Mouse (Mus musculus) erythroid progenitor cell, adult 5-6 weeks (primary cell): Measurements from ENCODE around the gene Mtmr11. TPM values are rescaled to one million over a fixed set of nuclear protein-coding genes. Genes with fewer than 3 reads are reported as not detected.
A peak's percentile ranks its signal among the peaks of the same experiment; 100 is the strongest.
"Not testable (repeated sequence)": the region's sequence is repeated elsewhere in the genome, so short reads cannot be mapped to it uniquely, and the experiment has no call there.

ENCODE experiments used
- ATAC-seq: replicated peaks from 2 replicates; pipeline ENCODE4 v1.8.0; 2016; ENCODE audit warnings: moderate number of reproducible peaks, mild to moderate bottlenecking, moderate TSS enrichment, inconsistent platforms; ENCODE audit not compliant: poor library complexity, low FRiP score, severe bottlenecking
- total RNA-seq, 2 experiments: library from RNA; stranded (forward) in 1 of 2; stranded (reverse) in 1 of 2; fragments of 150-400 nt in 1 of 2; fragments of 186-747, 209-891 nt in 1 of 2; gene quantifications; 2 replicates each; pipeline versions ENCODE4 v1.2.3 to v1.2.4; 2015 to 2017; ENCODE audit warnings: low replicate concordance in 2 of 2

Mtmr11 gene
- total RNA-seq, 2 experiments from 2014 or later: not detected

DNA sequence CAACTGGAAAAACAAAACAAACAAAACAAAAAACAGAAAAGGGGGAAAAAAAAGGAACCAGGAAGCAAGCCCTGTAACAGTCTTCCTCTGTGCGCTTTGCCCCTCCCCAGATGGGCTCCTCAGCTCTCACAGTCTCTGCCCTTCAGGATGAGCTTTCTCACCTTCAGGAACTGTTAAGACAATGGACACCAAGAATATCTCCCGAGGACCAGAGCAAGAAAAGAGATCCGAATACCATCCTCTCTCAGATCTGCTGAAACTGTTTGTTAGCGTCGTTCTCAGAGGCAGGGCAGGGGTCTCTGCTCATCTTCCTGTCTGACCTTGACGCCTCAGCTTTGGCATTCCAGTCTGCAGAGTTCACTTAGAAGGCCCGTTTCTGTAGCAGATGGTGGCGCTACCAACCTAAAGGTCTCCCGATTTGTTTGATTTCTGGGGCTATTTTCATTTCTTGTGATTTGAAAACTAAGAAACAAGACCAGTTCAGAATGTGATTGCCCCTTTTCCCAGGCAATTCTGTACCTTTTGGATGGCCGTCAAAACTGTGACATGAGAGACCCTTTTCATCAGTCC lies 9.3 kb downstream of the Mtmr11 start:
- ATAC-seq: no peak

DNA sequence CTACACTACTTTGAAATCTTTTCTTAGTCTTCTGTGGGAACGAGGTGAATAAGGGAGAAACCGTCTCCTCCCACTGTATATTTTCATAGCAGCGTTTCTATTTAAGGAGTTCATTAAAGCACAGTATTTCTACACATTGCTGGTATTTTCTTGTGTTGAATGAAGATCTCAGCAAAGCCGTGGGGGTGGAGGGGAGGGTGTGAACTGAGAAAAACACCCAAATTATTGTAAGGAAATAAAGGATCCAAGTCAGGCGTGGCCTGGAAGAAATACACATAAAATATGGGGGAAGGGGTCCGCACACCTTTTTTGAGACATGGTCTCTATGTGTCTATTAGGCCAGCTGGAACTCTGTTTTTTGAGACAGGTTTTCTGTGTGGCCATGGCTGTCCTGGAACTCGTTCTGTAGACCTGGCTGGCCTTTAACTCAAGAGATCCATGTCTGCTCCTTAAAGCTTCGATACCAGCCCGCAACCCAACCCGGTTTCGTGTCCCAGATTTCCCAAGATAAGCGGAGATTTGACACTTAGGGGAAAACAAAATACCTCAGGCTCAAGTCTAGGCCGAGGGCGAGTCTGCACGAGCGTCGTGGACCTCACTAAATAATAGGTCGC lies 9.9 kb downstream of the Mtmr11 start:
- ATAC-seq: no peak

DNA sequence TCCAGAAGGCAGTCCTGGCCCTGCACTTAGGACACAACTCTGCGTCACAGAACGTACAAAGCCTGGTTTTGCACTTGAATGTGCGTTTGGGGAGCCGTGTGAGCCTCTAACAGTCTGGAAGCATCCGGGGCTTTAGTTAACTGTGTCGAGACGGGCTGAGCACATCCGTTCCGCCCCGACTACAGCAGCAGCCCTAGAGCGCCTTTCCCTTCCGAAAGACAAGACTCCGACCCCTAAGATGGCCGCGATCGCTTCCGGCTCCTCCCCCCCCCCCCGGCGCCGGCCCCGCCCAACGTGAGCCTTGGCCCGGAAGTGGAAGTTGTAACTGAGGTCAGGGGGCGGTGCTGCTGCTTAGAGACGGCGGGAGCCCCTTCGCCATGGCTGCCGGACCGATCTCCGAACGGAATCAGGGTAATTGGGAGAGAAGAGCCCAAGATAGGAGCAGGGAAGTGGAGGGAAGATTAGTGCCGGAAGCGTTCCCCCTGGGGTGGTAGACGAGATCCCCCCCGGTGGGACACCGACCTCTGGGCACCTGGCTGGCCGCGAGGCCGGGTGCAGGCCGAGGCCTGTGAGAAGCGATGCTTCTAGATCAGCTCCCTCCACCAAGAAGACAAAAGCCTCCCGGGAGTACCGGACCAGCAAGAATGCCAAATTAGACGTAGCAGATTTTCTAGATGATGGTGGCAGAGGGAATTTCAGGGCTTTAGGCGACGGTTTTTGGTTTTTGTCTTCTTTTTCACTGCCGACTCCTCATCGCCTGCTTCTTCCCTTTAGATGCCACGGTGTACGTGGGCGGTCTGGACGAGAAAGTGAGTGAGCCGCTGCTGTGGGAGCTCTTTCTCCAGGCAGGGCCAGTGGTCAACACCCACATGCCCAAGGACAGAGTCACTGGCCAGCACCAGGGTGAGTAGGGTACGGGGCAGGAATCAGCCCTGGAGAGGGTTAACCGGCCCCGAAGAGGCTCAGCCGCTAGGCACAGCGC lies 10.7 kb downstream of the Mtmr11 start, which contains the start of gene Sf3b4:
Gene Sf3b4 (plus strand): TSS at position 136 of the 982 bp plus-strand sequence.
- ATAC-seq: peak; percentile 96

DNA sequence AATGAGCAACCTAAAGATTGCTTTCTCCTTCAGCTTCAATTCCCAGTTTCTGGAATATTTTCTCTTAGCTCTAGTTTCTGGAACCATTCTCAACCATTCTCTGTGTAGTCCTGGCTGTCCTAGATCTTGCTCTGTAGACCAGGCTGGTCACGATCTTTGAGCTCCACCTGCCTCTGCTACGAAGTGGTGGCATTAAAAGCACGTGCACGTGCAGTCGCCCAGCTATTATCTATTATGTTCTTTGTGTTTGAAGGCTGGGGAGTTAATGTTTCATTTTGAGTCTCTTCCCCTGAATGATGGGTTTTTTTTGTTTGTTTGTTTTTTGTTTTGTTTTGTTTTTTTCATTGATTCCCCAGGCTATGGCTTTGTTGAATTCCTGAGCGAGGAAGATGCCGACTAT lies 11.4 kb downstream of the Mtmr11 start:
- no peak for ATAC-seq

DNA sequence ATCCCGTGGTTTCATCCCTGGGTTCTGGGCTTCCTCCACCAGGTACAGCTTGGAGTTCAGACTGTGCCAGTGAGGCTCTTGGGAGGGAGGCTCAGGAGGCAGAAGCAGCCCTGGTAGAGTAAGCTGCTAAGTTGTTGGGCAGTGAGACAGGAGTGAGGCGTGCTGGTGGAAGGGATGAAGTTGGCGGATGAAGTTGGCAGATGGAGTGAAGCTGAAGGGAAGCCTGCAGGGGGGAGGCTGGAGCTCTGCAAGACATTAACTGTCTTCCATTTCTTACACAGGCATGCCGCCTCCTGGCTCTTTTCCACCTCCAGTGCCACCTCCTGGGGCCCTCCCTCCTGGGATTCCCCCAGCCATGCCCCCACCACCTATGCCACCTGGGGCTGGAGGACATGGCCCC lies 12.2 kb downstream of the Mtmr11 start:
- ATAC-seq: not testable (repeated sequence)

DNA sequence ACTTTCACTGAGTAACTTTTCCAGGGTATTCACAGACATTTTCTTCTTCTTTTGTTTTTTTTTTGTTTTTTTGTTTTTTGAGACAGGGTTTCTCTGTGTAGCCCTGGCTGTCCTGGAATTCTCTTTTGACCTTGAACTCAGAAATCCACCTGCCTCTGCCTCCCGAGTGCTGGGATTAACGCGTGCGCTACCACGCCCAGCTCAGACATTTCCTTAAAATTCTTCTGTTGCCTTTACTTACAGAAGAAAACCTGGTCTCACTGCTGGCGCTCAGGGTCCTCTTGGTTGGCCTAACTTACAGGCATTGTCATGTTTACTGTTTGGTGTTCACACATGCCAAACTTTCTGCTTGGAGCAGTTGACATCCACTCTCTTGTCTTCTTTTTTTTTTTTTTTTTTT lies 13.4 kb downstream of the Mtmr11 start:
- no peak for ATAC-seq

DNA sequence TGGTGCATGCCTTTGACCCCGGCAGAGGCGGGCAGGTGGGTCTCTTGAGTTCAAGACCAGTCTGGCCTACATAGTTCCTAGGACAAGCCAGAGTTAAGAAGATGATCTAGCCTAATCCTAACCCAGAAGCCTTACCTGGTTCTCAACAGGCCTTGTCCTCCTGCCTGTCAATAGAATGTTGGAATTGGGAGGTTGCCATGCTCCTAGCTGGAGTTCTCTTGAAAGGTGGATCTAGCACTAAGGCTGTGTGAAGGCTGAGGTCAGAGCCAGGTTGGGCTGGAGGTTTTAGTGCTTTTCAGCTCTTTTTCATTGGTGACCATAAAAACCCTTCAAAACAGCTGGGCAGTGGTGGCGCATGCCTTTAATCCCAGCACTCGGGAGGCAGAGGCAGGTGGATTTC lies 16.6 kb downstream of the Mtmr11 start:
- no peak for ATAC-seq

DNA sequence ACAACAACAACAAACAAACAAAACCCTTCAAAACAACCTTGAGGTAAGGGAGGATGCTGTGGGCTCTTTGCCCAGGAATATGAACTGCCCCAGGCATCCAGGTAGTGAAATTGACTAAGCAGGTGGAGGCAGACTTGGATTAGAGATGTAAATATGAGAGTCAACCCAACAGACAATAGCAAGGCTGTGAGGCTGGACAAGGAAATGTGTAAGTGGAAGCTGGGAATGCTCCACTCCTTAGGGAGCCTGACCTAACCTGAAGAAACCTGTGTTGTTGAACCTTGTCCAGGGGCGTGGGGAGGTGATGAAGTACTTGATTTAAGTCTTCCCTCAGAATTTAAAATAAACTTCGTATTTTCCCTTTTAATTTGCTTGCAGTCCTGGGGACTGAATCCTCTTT lies 17.1 kb downstream of the Mtmr11 start:
- no peak for ATAC-seq

DNA sequence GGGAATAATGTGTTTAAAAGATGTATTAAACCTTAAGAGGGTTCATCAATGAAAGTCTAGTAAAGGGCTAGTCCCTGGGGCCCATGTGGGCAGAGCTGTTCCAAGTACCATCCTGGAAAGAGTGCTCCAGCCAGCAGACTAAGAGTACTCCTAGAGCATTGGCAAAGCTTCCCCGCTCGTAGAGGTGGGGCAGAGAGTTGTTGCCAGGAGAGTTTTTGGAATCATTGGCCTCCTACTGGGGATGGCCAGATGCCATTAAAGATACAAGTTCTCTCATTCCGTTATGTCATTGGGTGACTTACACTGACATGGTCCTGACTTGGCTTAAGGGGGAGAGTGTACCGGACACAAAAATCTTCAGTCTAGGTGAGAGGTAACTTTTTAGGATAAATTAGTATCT lies 17.7 kb downstream of the Mtmr11 start:
- ATAC-seq: no peak

DNA sequence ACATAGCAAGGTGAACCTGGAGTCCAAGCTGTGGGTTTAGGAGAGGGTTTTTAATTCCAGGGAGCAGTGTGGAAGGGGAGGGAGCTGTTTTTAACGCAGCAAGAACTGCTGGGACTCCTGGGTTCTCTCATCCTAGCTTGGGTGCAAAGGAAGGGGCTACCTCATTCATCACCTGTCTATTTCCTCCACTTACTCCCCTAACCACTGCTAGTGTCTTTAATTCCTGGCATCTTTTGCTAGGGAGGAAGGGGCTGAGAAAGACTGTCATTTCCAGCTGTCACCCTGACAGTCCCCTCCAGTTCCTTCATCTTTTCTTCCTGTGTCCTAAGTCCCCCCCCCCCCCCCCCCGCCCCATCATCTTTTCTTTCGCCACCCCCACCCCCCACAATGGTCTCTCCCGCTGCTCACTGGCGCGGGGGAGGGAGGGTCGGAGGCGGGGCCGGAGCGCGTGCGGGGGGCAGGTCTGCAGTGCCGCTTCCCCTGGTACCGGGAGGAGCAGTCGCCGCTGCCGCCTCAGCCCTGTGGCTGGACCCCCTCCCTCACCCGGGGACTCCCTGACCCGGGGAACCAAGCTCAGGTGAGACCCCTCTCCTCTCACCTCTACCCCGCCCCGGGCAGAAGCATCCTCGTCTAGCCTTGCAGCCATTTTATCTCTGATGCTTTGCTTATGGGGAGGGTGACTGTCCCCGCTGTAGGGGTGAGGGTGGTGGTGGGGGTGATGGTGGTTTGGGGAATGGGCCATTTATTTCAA lies 19.1 kb downstream of the Mtmr11 start, which contains the start of gene Sv2a:
Gene Sv2a (plus strand): TSS at position 425 of the 751 bp plus-strand sequence.
- ATAC-seq: no peak

DNA sequence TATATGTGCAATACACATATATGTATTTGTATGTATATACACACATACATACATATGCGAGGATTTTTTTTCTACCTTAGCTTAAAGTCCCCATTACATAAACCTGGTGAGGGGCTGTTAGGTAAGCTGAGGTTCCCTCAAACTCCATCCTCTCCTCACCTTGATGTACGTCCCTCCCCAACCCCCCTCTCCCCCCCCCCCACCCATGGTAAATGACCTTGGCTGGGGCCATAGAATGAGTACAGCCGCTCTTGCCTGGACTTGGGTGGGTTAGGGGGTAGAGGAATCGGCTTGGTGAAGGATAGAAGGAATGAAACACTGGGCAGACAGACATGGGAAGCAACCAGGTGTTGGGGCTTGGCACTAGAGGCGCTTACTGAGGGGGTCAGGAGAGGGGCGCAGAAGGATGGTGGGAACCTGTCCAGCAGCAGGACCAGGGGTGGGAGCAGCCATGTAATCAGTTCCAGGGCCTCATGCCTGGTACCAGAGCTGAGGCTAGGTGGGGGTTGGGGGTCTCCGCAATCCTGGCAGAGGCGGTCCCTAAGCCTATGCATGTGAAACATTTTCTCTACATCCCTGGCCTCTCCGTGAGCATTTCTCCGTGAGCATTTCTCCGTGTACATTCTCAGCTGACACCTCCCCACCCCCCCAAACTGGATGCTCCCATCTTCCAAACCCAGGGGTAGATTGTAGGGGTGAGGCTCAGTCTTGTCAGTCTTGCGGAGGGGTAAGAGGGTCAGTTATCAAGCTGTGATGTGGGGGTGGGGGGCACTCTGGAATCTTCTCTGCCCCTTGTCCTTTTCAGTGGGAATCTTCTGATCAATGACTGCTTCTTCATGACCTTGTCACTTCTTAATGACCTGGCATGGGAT lies 19.9 kb downstream of the Mtmr11 start:
- ATAC-seq: no peak

DNA sequence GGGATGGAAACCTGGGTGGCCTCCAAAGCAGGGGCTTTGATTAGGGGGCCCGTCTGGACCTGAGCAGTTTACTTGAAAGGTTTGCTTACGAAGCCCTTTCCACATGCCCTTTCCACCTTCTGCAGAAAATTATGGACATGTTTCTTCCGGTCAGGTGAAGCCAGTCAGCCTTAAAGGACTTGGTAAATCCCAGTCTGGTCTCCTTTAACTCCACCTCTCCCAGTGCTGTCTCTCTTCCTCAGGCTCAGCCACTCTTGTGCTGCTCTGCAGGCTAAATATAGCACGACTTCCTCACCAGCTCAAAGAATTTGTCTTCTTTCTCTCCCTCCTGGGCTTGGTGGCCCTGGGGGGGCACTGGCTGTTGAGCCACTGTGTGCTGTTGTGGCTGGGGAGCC lies 20.6 kb downstream of the Mtmr11 start:
- no peak for ATAC-seq

DNA sequence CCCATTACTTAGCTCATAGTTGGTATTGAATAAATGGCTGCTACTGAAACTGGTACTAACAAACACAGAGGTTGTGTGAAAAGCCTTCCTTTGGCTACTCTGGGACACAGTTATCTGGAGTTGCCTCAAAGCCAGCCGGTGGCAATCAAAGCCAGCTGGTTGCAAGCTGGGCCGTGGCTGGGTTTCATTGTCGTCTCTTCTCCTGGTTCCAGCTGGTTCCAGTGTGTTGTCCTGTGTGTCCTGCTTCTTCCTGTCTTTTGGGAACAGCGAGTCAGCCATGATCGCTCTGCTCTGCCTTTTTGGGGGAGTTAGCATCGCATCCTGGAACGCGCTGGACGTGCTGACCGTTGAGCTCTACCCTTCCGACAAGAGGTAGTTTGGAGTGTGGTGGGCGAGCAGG lies 31.2 kb downstream of the Mtmr11 start:
- no peak for ATAC-seq

DNA sequence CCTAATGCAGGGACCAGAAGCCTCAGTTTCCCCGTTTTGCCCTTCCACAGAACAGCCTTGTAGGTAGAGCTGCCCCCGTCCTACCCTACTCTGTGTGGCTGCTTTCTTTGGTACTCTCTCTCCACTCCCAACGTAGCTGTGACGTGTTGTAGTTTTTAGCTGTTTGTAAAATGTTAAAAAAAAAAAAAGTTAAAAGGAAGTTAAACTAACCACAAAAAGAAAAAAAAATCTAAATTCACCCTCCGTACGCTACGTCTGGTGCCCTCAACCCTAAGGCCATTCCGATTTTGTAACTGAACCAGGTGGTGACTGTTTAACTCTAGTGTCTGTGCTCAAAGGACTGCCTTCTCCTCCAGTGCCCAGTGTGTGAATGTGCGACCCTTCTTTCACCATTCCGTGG lies 33.2 kb downstream of the Mtmr11 start:
- ATAC-seq: no peak

DNA sequence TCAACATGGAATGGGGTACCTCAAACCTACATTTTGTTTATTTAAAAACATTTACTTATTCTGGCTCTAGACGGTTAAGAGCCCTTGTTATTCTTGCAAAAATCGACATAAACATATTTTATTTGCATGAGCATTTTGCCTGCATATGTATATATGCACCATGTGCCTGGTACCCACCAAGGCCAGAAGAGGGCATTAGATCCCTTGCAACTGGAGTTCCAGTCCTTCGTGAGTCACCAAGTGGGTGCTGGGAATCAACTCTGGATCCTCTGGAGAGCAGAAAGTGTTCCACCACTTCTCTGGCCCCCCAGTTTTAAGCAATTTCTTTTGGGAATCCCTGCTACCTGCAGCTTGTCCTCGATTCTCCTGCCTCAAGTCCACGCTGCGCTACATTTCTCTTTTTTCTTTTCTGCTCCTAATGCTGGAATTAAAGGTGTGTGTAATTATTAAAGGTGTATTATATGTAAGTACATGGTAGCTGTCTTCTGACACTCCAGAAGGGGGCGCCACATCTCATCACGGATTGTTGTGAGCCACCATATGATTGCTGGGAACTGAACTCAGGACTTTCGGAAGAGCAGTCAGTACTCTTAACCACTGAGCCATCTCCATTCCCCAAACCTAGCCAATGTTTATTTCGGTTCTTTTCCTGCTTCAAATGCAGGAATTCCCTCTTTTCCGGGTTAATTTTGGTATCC lies 34.0 kb downstream of the Mtmr11 start:
- no peak for ATAC-seq

DNA sequence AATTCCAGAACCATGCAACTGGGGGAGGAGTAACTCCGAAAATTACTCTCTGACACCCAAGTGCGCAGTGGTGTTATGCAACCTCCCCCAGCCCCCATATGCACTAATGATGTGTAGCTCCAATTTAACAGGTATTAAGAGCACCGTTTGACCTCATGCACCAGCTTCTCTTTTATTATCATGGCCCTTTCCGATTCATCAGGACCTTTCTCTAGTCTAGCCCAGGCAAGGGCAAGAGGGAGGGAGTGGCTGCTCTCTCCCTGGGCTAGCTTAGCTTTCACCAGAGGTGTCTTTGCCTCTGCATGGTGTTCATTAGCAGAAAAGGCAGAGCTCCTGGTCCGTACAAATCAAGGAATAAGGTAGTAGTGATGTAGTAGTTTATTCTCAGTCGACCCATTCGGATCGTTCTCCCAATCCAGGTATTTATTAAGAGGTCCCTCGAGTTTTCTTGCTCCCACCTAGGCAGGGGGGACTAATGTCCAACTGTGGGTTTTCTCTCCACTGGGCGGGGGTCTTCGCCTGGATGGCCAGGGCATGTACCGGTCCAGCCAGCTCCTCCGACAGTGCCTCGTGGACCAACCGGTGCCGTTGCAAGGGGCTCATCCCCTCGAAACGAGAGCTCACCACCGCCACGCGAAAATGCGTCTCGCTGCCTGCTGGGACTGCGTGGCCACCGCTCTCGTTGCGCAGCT lies 34.8 kb downstream of the Mtmr11 start:
- ATAC-seq: no peak

DNA sequence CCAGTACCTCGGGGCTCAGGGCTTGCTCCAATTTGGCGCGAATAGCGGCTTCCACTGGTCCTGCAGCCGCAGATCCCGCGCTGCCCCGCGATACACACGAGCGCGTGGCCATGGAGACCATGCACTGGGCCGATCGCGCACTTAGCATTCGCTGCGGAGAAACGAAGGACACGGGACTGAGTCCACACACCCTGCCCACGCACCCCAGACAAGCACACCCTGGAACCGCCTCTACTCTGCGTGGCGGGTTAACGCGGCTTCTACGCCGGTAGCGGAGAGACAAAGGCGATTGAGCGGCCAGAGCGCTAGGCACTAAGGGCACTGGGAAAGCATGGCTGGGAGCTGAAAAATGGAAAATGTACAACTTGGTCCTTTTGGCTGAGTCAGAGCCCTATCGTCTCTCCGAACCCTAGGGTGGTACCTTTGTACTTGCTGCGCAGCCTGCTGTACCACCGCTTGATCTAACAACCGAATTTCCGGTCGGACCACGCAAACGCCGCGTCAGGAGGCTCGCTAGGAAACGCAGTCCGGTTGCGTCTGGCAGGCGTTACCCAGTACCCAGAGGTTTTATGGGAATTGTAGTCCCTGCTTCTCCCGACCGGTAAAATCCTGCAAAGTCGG lies 35.4 kb downstream of the Mtmr11 start:
- ATAC-seq: peak; percentile 89

DNA sequence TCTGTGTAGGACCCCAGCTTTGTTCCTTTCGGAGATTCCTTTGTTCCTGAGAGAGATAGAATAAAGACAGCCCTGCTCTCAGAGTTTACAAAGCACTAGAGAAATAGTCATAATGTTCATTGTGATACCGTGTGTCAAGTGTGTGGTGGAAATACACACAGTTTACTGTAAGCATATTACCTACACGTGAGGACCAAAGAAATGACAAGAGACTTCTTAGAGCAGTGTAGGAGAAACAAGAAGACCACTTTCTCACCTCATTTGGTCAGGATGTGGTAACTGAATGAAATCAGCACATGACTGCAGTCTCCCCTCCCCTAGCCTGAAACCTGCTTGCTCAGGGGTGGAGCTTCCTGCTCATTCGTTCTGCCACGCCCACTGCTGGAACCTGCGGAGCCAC lies 36.4 kb downstream of the Mtmr11 start:
- no peak for ATAC-seq
